Mouse (Mus musculus) liver, embryonic 14.5 days (tissue): ENCODE measurements around the gene Alb. TPM values are rescaled to one million over a fixed set of nuclear protein-coding genes. Genes with fewer than 3 reads are reported as not detected.

Source experiments
- ATAC-seq: fragments of 200-750 bp; cut with Nextera tagmentation; 2 replicates; pipeline ENCODE4 v1.8.0; 2017; ENCODE audit warnings: moderate number of reproducible peaks, mild to moderate bottlenecking, moderate library complexity; ENCODE audit not compliant: insufficient read depth
- DNase-seq, 3 experiments: peaks; one replicate each; pipeline ENCODE4 v3.0.0-alpha.2; 2012 to 2013; ENCODE audit warnings: low read depth in 3 of 3, low spot score in 3 of 3
- H3K27ac ChIP-seq: fragments of 300-500 bp; sonication (generic); 2 replicates; pipeline ENCODE4 v1.5.1; 2014; ENCODE audit warnings: moderate library complexity, mild to moderate bottlenecking, control low read depth, inconsistent platforms
- H3K27me3 ChIP-seq: fragments of 300-500 bp; sonication (generic); 2 replicates; pipeline ENCODE4 v1.6.1; 2014; ENCODE audit warnings: mild to moderate bottlenecking, low read length, moderate library complexity; ENCODE audit not compliant: control insufficient read depth, insufficient read depth
- H3K36me3 ChIP-seq: fragments of 300-500 bp; sonication (generic); replicated peaks from 2 replicates; pipeline ENCODE4 v1.6.1; 2014; ENCODE audit warnings: low read depth; ENCODE audit not compliant: control insufficient read depth, insufficient read depth
- H3K4me1 ChIP-seq, 2 experiments: fragments of 200-500 bp in 1 of 2; fragments of 300-500 bp in 1 of 2; sonication (generic) in 1 of 2; replicated peaks; 2 replicates each; pipeline ENCODE4 v1.6.1; 2012 to 2014; ENCODE audit warnings: antibody characterized with exemption in 1 of 2, inconsistent platforms in 1 of 2, low read length in 1 of 2; ENCODE audit not compliant: control insufficient read depth in 2 of 2, insufficient read depth in 2 of 2
- H3K4me2 ChIP-seq: fragments of 300-500 bp; sonication (generic); 2 replicates; pipeline ENCODE4 v1.6.1; 2014; ENCODE audit warnings: low read depth, mild to moderate bottlenecking, control low read depth, moderate library complexity
- H3K4me3 ChIP-seq, 2 experiments: fragments of 200-500 bp in 1 of 2; fragments of 300-500 bp in 1 of 2; sonication (generic) in 1 of 2; 2 replicates each; pipeline ENCODE4 v1.5.1; 2012 to 2014; ENCODE audit warnings: low read depth in 2 of 2, low read length in 2 of 2, mild to moderate bottlenecking in 2 of 2, control low read depth in 1 of 2, inconsistent platforms in 1 of 2, moderate library complexity in 1 of 2; ENCODE audit not compliant: insufficient read depth in 1 of 2
- H3K9ac ChIP-seq: fragments of 300-500 bp; sonication (generic); replicated peaks from 2 replicates; pipeline ENCODE4 v1.6.1; 2014; ENCODE audit warnings: mild to moderate bottlenecking, control low read depth, moderate library complexity
- H3K9me3 ChIP-seq: fragments of 300-500 bp; sonication (generic); 2 replicates; pipeline ENCODE4 v1.6.1; 2016; ENCODE audit warnings: low read length, mixed read lengths; ENCODE audit not compliant: control insufficient read depth
- CTCF ChIP-seq: IDR thresholded peaks from 2 replicates; pipeline ENCODE4 v1.5.1; 2016; ENCODE audit warnings: antibody characterized with exemption, low read depth, control low read depth
- EP300 ChIP-seq: IDR thresholded peaks from 2 replicates; pipeline ENCODE4 v1.6.1; 2016; ENCODE audit warnings: antibody characterized with exemption, low read depth
- WGBS: fragments of 180-500 bp; shearing (Covaris S2); extraction: QIAGEN DNeasy Blood & Tissue Kit; methylation state at CpG from one replicate; pipeline ENCODE4 v1.1.7; 2014; ENCODE audit not compliant: insufficient replicate concordance; 5-methylcytosine and 5-hydroxymethylcytosine counted together
- polyA plus RNA-seq, 2 experiments: library from polyadenylated mRNA; depleted of rRNA in 1 of 2; stranded (reverse) in 1 of 2; unstranded in 1 of 2; fragments of >200 nt; fragmentation: Nextera tagmentation in 1 of 2; extraction: Ambion mirVana in 1 of 2; gene quantifications; 2 replicates each; pipeline versions ENCODE4 v1.2.1 to v1.2.3; 2012 to 2014

Gene Alb
- polyA plus RNA-seq, 2 experiments: 3,181 to 10,825 TPM

DNA sequence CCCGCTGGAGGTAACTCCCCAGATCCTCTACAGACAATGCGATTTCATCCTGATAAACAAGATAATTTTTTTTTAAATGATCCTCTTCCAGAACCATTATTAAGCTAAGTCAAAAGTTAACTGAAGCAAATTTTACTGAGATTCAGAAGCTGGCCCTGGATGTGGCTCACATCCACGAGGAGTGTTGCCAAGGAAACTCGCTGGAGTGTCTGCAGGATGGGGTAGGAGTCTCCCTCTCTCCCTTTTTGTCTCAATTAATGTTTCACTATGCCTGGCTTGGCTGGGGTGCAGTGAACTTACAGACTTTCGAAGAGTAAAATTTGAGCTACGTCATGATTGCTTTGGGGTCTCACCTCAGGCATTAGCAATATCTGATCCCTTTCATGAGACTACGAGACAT is 38.8 kb downstream of the Alb start:
- Histone ChIP-seq H3K4me3 (no peak overlapping the region), H3K36me3 (no peaks in the 10 kb centered on the region), H3K27ac (no peak overlapping the region), H3K4me2 (no peak overlapping the region), H3K27me3 (no peaks in the 10 kb centered on the region), H3K4me1 (no peaks in the 10 kb centered on the region), H3K9me3 (no peaks in the 10 kb centered on the region), H3K9ac (no peak overlapping the region)
- ATAC-seq (no peak), DNase-seq (no peak)
- 52% methylated on average over 7 of the region's 7 CpGs for WGBS
- TF ChIP-seq EP300 (no peak), CTCF (no peak)

GRCm38 (mm10) chr5:90500714-90501113 is 40.0 kb downstream of the Alb start:
- Histone ChIP-seq H3K27ac (no peak overlapping the region), H3K4me2 (no peak overlapping the region), H3K36me3 (no peaks in the 10 kb centered on the region), H3K4me1 (no peaks in the 10 kb centered on the region), H3K9me3 (no peaks in the 10 kb centered on the region), H3K27me3 (no peaks in the 10 kb centered on the region), H3K9ac (no peak overlapping the region), H3K4me3 (no peak overlapping the region)
- no peak for ATAC-seq
- DNase-seq: no peak
- 4% methylated on average over 6 of the region's 6 CpGs for WGBS
- no peak for TF ChIP-seq EP300
- TF ChIP-seq CTCF: peak; percentile 85

DNA sequence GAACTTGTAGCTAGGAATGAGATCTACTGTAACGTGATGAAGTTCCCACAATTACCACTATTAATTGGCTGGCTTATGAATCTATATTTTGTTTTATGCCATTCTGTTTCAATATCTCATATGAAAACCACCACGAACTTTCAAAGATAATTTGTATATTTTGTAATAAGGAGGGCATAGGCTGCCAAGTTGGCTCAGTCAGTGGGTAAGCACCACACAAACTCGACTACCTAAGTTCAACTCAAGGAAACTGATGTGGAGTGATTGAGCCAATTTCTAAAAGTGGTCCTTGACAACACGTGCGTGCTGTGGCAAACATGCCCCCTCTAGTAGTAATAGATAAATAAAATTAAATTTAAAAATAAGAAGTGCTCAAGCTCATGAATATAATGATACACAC is 41.1 kb downstream of the Alb start:
- no peak for ATAC-seq

DNA sequence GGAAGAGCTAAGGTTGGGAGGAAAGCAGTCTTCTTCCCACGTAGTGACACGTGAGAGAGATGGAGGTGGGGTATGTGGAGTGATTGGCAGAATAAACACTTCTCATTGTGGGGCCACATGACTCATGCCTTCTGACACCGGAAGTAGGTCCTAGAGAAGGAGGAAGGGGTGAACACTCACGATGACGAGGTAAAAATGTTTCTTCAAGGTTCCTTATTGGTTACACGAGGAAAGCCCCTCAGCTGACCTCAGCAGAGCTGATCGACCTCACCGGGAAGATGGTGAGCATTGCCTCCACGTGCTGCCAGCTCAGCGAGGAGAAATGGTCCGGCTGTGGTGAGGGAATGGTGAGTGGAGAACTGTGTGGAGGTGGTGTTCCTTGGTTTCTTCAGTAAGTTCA is 44.0 kb downstream of the Alb start:
- DNase-seq (no peak), ATAC-seq (no peak)
- H3K36me3 ChIP-seq: no peaks in the 10 kb centered on the region
- H3K4me1 ChIP-seq: no peaks in the 10 kb centered on the region
- WGBS: 36% methylated on average over 11 of the region's 11 CpGs
- no peak for TF ChIP-seq CTCF
- TF ChIP-seq EP300: no peak
- no peak overlapping the region for H3K4me3 ChIP-seq
- no peaks in the 10 kb centered on the region for H3K27me3 ChIP-seq
- no peak overlapping the region for H3K4me2 ChIP-seq
- H3K27ac ChIP-seq: no peak overlapping the region
- H3K9me3 ChIP-seq: no peaks in the 10 kb centered on the region
- H3K9ac ChIP-seq: no peak overlapping the region

More for the DNA sequence above, 41.1 kb downstream of the Alb start:
- TF ChIP-seq CTCF (no peak), EP300 (no peak)
- no peak overlapping the region for H3K27ac ChIP-seq
- no peak overlapping the region for H3K4me2 ChIP-seq
- H3K36me3 ChIP-seq: no peaks in the 10 kb centered on the region
- H3K4me1 ChIP-seq: no peaks in the 10 kb centered on the region
- 60% methylated on average over 5 of the region's 5 CpGs for WGBS
- no peaks in the 10 kb centered on the region for H3K27me3 ChIP-seq
- H3K9ac ChIP-seq: no peak overlapping the region
- no peak overlapping the region for H3K4me3 ChIP-seq
- no peaks in the 10 kb centered on the region for H3K9me3 ChIP-seq
- no peak for DNase-seq

DNA sequence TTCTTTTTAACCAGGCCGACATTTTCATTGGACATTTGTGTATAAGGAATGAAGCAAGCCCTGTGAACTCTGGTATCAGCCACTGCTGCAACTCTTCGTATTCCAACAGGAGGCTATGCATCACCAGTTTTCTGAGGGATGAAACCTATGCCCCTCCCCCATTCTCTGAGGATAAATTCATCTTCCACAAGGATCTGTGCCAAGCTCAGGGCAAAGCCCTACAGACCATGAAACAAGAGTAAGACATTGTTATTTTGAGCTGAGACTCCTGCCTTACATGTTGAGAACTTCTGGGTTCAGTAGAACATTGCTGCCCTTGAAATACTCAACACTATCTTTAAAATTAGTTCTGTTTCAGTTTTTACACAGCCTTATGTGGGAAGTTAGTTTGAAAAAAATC is 45.8 kb downstream of the Alb start:
- TF ChIP-seq CTCF (no peak), EP300 (no peak)
- DNase-seq: no peak
- WGBS: 57% methylated on average over 2 of the region's 2 CpGs

More for the DNA sequence above, 45.8 kb downstream of the Alb start:
- Histone ChIP-seq H3K9ac (no peak overlapping the region), H3K9me3 (no peaks in the 10 kb centered on the region), H3K27ac (no peak overlapping the region), H3K36me3 (no peaks in the 10 kb centered on the region), H3K4me3 (no peak overlapping the region), H3K4me2 (no peak overlapping the region), H3K4me1 (no peaks in the 10 kb centered on the region), H3K27me3 (no peaks in the 10 kb centered on the region)
- ATAC-seq: no peak
